Mouse (Mus musculus): ENCODE measurements around the gene Gsdma2. TPM values are rescaled to one million over a fixed set of nuclear protein-coding genes. Genes with fewer than 3 reads are reported as not detected.
"Not testable (repeated sequence)": the region's sequence is repeated elsewhere in the genome, so short reads cannot be mapped to it uniquely, and the experiment has no call there.

Gsdma2 gene
- polyA plus RNA-seq, 1 experiment from 2014 or later = not detected

GRCm38 (mm10) chr11:98644757-98645156, 1.8 kb upstream of the Gsdma2 start:
- Histone ChIP-seq H3K4me2 (ENCODE audit: low read length) (no peak overlapping the region), H3K4me3 (ENCODE audit: low read length) (no peak overlapping the region), H3K27me3 (replicated peaks; ENCODE audit: control insufficient read depth, insufficient read depth, low read length) (no peaks in the 10 kb centered on the region), H3K27ac (ENCODE audit: low read depth, low read length) (no peak overlapping the region), H3K4me1 (ENCODE audit: control insufficient read depth, insufficient read depth, low read depth, low read length) (no peaks in the 10 kb centered on the region), H3K9ac (ENCODE audit: low read depth, low read length) (no peak overlapping the region), H3K9me3 (ENCODE audit: control insufficient read depth, low read length) (no peaks in the 10 kb centered on the region), H3K36me3 (ENCODE audit: control insufficient read depth, insufficient read depth, low read length) (no peaks in the 10 kb centered on the region)
- no peak for ATAC-seq
- 87% methylated on average over 3 of the region's 3 CpGs for WGBS

GRCm38 (mm10) chr11:98645946-98646345, 613 bp upstream of the Gsdma2 start:
- no peak overlapping the region for H3K4me2 ChIP-seq (ENCODE audit: low read length)
- ATAC-seq = no peak
- H3K4me3 ChIP-seq (ENCODE audit: low read length) = no peak overlapping the region
- 77% methylated on average over 2 of the region's 2 CpGs for WGBS
- no peaks in the 10 kb centered on the region for H3K9me3 ChIP-seq (ENCODE audit: control insufficient read depth, low read length)
- H3K4me1 ChIP-seq (ENCODE audit: control insufficient read depth, insufficient read depth, low read depth, low read length) = no peaks in the 10 kb centered on the region
- H3K36me3 ChIP-seq (ENCODE audit: control insufficient read depth, insufficient read depth, low read length) = no peaks in the 10 kb centered on the region
- H3K27me3 ChIP-seq (replicated peaks; ENCODE audit: control insufficient read depth, insufficient read depth, low read length) = no peaks in the 10 kb centered on the region
- no peak overlapping the region for H3K9ac ChIP-seq (ENCODE audit: low read depth, low read length)
- H3K27ac ChIP-seq (ENCODE audit: low read depth, low read length) = no peak overlapping the region

GRCm38 (mm10) chr11:98655076-98655475, 8.5 kb downstream of the Gsdma2 start:
- not testable (repeated sequence) for H3K9ac ChIP-seq (ENCODE audit: low read depth, low read length); H3K36me3 ChIP-seq (ENCODE audit: control insufficient read depth, insufficient read depth, low read length); H3K4me3 ChIP-seq (ENCODE audit: low read length); H3K27ac ChIP-seq (ENCODE audit: low read depth, low read length); H3K4me2 ChIP-seq (ENCODE audit: low read length); H3K27me3 ChIP-seq (replicated peaks; ENCODE audit: control insufficient read depth, insufficient read depth, low read length); ATAC-seq; H3K4me1 ChIP-seq (ENCODE audit: control insufficient read depth, insufficient read depth, low read depth, low read length); H3K9me3 ChIP-seq (ENCODE audit: control insufficient read depth, low read length)
- 12% methylated on average over 7 of the region's 7 CpGs for WGBS

DNA sequence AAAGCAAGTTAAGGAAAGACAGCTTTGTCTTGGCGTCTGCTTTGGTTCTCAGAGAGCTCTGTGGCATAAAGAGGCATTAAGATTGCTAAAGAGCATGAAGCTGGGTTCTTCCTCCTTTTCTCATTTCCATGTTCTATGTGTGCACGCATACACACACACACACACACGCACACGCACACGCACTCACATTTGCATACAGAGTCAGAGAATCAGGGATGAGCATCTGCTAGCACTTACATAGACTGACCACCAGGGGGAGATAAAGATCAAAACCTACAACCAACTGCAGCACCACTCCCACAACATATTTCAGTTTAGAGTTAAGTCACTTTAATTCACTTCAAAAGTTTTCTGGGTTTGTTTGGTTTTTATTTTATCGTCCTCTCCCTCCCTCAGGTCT, 14.0 kb downstream of the Gsdma2 start:
- no peak overlapping the region for H3K27ac ChIP-seq (ENCODE audit: low read depth, low read length)
- no peaks in the 10 kb centered on the region for H3K9me3 ChIP-seq (ENCODE audit: control insufficient read depth, low read length)
- H3K4me2 ChIP-seq (ENCODE audit: low read length) = peak overlapping the region; percentile 37
- ATAC-seq = peak; percentile 74; the same call in 1 of the 2 replicates
- no peaks in the 10 kb centered on the region for H3K36me3 ChIP-seq (ENCODE audit: control insufficient read depth, insufficient read depth, low read length)
- WGBS = 4% methylated on average over 6 of the region's 6 CpGs
- H3K4me3 ChIP-seq (ENCODE audit: low read length) = no peak overlapping the region
- H3K9ac ChIP-seq (ENCODE audit: low read depth, low read length) = 0 out of 2 replicates have a peak overlapping the region, but pooled peaks have one; percentile 13
- no peaks in the 10 kb centered on the region for H3K27me3 ChIP-seq (replicated peaks; ENCODE audit: control insufficient read depth, insufficient read depth, low read length)
- H3K4me1 ChIP-seq (ENCODE audit: control insufficient read depth, insufficient read depth, low read depth, low read length) = no peaks in the 10 kb centered on the region

DNA sequence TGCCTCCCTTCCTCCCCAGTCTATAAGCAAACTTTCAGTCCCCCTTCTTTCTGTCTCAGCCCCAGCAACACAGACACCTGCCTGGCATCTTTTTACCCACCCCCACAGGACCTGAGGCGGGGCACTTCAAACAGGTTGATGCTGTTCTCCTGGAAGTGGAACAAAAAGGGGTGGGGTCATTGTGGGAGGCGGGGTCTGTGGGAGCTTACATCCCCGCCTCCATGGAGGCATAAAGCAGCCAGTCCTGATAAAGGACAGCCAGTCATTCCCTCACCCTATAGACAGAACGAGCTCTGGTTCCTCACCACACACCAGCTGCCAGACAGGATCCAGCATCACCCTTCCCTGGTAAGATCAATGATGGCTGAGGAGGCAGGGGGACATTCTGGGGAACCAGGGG, 17.5 kb downstream of the Gsdma2 start, which contains the start of gene Gsdma:
TSS of gene Gsdma (plus strand) at position 261 of the 400 bp plus-strand sequence.
- H3K4me3 ChIP-seq (ENCODE audit: low read length) = no peak within 1 kb of the TSS
- H3K9me3 ChIP-seq (ENCODE audit: control insufficient read depth, low read length) = no peaks in the 10 kb centered on the region
- ATAC-seq = no peak
- no peak within 1 kb of the TSS for H3K9ac ChIP-seq (ENCODE audit: low read depth, low read length)
- H3K4me1 ChIP-seq (ENCODE audit: control insufficient read depth, insufficient read depth, low read depth, low read length) = no peaks in the 10 kb centered on the region
- 34% methylated on average over 4 of the region's 4 CpGs for WGBS
- H3K4me2 ChIP-seq (ENCODE audit: low read length) = no peak within 1 kb of the TSS
- 0 out of 2 replicates have a peak, but pooled peaks cover 4% of the 10 kb centered on the region for H3K27me3 ChIP-seq (replicated peaks; ENCODE audit: control insufficient read depth, insufficient read depth, low read length)
- H3K36me3 ChIP-seq (ENCODE audit: control insufficient read depth, insufficient read depth, low read length) = no peaks in the 10 kb centered on the region
- no peak within 1 kb of the TSS for H3K27ac ChIP-seq (ENCODE audit: low read depth, low read length)

DNA sequence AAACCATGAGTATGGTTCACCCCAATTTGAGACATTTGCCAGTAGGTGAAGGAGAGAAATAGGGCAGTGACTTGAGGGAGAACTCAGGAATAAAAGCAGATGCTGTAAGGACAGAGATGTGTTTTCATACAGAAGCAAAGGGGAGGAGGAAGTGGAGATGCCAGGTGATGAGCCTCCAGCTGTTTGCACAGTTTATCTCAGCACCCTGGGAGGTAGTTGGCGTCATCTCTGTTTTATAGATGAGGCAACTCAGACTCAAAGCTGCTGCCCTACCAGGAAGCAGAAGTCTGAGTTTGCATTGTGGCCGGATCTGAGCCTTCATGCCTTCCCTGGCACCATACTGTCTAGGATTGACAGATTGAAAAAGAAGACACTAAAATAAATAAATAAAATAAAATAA, 22.4 kb downstream of the Gsdma2 start:
- H3K4me2 ChIP-seq (ENCODE audit: low read length) = no peak overlapping the region
- 0 out of 2 replicates have a peak, but pooled peaks cover 4% of the 10 kb centered on the region for H3K27me3 ChIP-seq (replicated peaks; ENCODE audit: control insufficient read depth, insufficient read depth, low read length)
- H3K9ac ChIP-seq (ENCODE audit: low read depth, low read length) = no peak overlapping the region
- no peak overlapping the region for H3K4me3 ChIP-seq (ENCODE audit: low read length)
- H3K9me3 ChIP-seq (ENCODE audit: control insufficient read depth, low read length) = no peaks in the 10 kb centered on the region
- 65% methylated on average over 2 of the region's 2 CpGs for WGBS
- H3K27ac ChIP-seq (ENCODE audit: low read depth, low read length) = no peak overlapping the region
- ATAC-seq = no peak
- no peaks in the 10 kb centered on the region for H3K36me3 ChIP-seq (ENCODE audit: control insufficient read depth, insufficient read depth, low read length)
- H3K4me1 ChIP-seq (ENCODE audit: control insufficient read depth, insufficient read depth, low read depth, low read length) = no peaks in the 10 kb centered on the region

- no peak for ATAC-seq
- no peaks in the 10 kb centered on the region for H3K9me3 ChIP-seq (ENCODE audit: control insufficient read depth, low read length)
- WGBS = 73% methylated on average over 3 of the region's 3 CpGs
Observed at GRCm38 (mm10) chr11:98671284-98671815, 24.8 kb downstream of the Gsdma2 start.

DNA sequence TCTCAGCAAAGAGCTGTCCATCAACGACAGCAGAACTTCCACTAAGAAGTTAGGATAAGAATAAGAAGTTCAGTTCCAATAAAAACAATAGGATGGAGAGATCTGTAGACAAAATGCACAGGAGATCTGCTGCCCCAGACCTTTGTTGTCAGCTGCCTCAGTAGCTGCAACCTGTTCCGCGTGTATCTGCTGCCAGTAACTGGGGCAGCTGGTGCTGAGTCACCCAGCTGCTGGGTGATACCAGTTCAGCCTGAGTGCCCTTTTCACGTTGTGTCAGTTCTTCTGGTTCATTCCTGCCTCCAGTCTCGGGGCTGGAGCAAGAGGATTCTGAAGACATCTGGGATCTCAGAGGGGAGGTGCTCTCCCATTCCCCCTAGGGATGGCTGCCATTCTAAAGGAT, 25.3 kb downstream of the Gsdma2 start:
- H3K27me3 ChIP-seq (replicated peaks; ENCODE audit: control insufficient read depth, insufficient read depth, low read length) = 0 out of 2 replicates have a peak, but pooled peaks cover 3% of the 10 kb centered on the region
- no peak overlapping the region for H3K27ac ChIP-seq (ENCODE audit: low read depth, low read length)
- H3K4me3 ChIP-seq (ENCODE audit: low read length) = no peak overlapping the region
- WGBS = 62% methylated on average over 5 of the region's 5 CpGs
- H3K9ac ChIP-seq (ENCODE audit: low read depth, low read length) = no peak overlapping the region
- no peaks in the 10 kb centered on the region for H3K36me3 ChIP-seq (ENCODE audit: control insufficient read depth, insufficient read depth, low read length)
- ATAC-seq = no peak
- no peaks in the 10 kb centered on the region for H3K4me1 ChIP-seq (ENCODE audit: control insufficient read depth, insufficient read depth, low read depth, low read length)
- H3K9me3 ChIP-seq (ENCODE audit: control insufficient read depth, low read length) = no peaks in the 10 kb centered on the region
- H3K4me2 ChIP-seq (ENCODE audit: low read length) = no peak overlapping the region

More at GRCm38 (mm10) chr11:98671284-98671815, 24.8 kb downstream of the Gsdma2 start:
- H3K36me3 ChIP-seq (ENCODE audit: control insufficient read depth, insufficient read depth, low read length) = no peaks in the 10 kb centered on the region
- H3K4me3 ChIP-seq (ENCODE audit: low read length) = no peak overlapping the region
- H3K4me2 ChIP-seq (ENCODE audit: low read length) = no peak overlapping the region
- no peaks in the 10 kb centered on the region for H3K4me1 ChIP-seq (ENCODE audit: control insufficient read depth, insufficient read depth, low read depth, low read length)
- 0 out of 2 replicates have a peak, but pooled peaks cover 4% of the 10 kb centered on the region for H3K27me3 ChIP-seq (replicated peaks; ENCODE audit: control insufficient read depth, insufficient read depth, low read length)
- no peak overlapping the region for H3K9ac ChIP-seq (ENCODE audit: low read depth, low read length)
- no peak overlapping the region for H3K27ac ChIP-seq (ENCODE audit: low read depth, low read length)

GRCm38 (mm10) chr11:98672482-98672881, 25.9 kb downstream of the Gsdma2 start:
- Histone ChIP-seq H3K4me3 (ENCODE audit: low read length) (no peak overlapping the region), H3K27me3 (replicated peaks; ENCODE audit: control insufficient read depth, insufficient read depth, low read length) (no peaks in the 10 kb centered on the region), H3K4me1 (ENCODE audit: control insufficient read depth, insufficient read depth, low read depth, low read length) (no peaks in the 10 kb centered on the region), H3K27ac (ENCODE audit: low read depth, low read length) (no peak overlapping the region), H3K9me3 (ENCODE audit: control insufficient read depth, low read length) (no peaks in the 10 kb centered on the region), H3K36me3 (ENCODE audit: control insufficient read depth, insufficient read depth, low read length) (no peaks in the 10 kb centered on the region), H3K9ac (ENCODE audit: low read depth, low read length) (no peak overlapping the region), H3K4me2 (ENCODE audit: low read length) (no peak overlapping the region)
- ATAC-seq = no peak
- WGBS = 90% methylated on average over 5 of the region's 5 CpGs
